Mouse (Mus musculus) urinary bladder, adult 18-20 months (tissue): ENCODE measurements around the gene Fuk.
"Not testable (repeated sequence)": the region's sequence is repeated elsewhere in the genome, so short reads cannot be mapped to it uniquely, and the experiment has no call there.

ENCODE experiments used
- DNase-seq, 2 experiments: peaks; one replicate each; pipeline ENCODE4 v3.0.0; 2022; ENCODE audit warnings: low spot score in 2 of 2, mixed read lengths in 2 of 2

The Fuk gene

GRCm38 (mm10) chr8:110881741-110882310 is 20.5 kb downstream of the Fuk start:
- DNase-seq = no peak

DNA sequence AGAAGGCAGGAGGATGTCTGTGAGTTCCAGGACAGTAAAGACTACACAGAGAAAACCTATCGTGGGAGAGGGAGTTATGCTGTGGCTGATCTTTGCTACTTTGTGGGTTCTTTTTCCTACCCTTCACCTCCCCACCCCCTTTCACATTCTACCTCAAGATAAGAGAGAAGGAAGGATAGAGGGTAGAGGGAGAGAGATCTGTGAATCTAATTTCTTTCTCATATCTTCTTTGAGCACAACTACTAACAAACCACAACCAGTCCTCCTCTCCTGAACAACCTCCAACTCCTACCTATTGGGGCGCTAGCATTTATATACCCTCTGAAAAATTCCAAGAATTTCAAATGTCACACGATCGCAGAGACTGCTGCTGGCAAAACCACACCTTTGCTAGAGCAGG is 24.4 kb downstream of the Fuk start:
- DNase-seq = no peak

DNA sequence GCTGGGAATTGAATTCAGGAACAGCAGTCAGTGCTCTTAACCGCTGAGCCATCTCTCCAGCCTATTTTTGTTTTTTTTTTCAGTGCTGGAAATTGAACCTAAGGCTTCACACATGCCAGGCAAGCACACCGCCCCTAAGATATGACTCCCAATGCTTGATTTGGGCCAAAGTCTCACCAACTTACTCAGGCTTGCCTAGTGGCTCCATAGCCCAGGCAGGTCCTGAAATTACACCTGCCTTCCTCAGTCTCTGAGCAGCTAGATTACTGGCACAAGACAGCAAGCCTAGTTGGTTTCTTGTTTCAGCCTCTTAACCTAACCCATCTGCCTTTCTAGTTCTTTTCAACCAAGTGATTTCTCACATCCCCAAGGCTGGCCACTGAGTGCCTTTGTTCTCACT is 31.8 kb downstream of the Fuk start:
- DNase-seq = no peak

DNA sequence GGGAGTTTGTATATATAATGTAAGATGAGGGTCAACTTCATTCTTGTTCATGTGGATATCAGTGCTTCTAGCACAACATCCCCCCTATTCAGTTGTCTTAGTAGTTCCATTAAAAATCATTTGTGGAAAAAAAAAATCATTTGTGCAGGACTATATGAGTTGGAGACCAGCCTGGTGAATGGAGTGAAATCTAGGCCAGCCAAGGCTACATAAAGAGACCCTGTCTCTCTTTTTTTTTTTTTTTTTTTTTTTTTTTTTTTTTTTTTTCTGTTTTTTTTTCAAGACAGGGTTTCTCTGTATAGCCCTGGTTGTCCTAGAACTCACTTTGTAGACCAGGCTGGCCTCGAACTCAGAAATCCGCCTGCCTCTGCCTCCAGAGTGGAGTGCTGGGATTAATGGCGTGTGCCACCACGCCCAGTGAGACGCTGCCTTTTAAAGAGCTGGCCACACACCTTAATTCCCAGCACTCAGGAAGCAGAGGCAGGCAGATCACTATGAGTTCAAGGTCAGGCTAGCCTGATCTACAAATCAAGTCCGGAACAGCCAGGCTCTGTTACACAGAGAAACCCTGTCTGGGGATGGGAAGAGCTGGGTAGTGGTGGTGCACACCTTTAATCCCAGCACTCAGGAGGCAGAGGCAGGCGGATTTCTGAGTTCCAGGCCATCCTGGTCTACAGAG is 40.8 kb downstream of the Fuk start:
- not testable (repeated sequence) for DNase-seq

- DNase-seq = no peak
Measured at GRCm38 (mm10) chr8:110859651-110860501, 42.4 kb downstream of the Fuk start.

GRCm38 (mm10) chr8:110856760-110857461 is 45.4 kb downstream of the Fuk start:
- no peak for DNase-seq

- not testable (repeated sequence) for DNase-seq
Measured at GRCm38 (mm10) chr8:110856073-110856472, 46.2 kb downstream of the Fuk start.

GRCm38 (mm10) chr8:110851186-110851585 is 51.1 kb downstream of the Fuk start:
- no peak for DNase-seq

DNA sequence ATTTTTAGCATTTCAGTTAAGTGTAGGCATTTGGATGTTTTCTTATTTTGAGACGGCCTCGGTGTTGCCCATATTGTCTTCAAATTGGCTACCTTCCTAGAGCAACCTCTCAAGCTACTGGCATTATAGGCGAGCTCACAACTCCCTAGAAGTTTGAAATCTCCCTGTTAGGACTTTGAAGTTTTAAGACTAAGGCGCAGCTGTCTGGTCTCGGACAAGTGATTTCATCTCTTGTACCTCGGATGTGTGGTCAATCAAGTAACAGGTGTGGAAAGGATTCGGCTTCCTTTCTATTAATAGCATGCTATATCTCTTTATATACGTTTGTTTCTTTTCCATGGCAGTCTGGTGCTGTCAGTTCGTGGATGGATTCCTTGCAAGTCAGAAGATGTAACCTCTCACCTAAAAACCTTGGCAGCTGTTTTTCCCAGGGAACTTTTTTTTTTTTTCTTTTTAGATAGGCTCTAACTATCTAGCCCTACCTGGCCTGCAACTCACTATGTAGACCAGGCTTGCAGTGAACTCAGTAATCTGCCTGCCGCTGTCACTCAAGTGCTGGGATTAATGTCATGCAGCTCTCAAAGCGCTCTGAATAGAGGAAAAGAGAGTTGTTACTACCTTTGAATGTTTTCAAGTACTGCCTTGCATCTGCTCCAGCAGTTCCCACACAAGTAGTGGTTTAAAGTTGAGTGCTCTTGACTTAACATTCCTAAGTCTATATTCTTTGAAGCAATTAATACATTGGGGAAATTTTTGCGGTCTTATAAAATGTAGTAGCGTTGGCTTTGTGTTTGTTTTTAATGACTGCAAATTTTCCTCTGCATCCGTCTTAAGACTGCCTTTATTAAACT is 54.4 kb downstream of the Fuk start:
- DNase-seq = no peak

- DNase-seq = no peak
Measured at GRCm38 (mm10) chr8:110847171-110847549, 55.1 kb downstream of the Fuk start.

DNA sequence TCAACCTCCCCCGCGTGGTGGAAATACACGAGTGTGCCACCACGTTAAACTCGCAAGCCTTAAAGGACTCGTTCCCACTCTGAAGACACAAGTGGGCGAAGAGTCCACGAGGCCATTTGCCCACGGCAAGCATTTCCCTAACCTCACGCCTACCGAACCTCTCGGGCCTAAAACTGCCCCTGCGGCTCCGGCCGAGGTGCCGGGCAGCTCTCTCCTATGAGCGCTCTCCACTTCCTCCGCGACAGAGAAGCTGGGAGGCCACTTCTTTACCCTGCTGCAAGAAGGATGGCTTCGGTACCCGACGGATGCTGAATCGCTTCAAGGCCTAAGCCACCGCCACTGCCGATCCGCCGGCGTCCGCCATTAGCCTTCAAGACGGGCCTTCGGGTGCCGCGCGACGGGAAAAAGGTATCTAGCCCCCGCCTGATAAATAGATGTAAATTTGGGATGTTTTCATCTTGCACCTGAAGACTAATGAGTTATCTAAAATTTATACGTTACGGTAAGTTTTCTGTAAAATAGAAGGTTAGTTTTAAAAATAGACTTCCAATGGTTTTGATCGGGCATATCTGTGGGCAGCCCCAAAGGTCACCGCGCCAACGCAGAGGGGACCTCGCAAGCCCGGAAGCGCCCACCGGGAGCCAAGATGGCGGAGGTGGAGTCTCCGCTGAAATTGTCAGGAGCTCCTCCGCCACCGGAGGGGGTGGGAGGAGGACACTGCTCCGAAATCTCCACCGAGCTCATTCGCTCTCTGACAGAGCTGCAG is 55.7 kb downstream of the Fuk start, which contains the start of the genes Cog4 and Sf3b3:
Gene Cog4, plus strand, starts transcription at position 196 of the 766 bp plus-strand sequence.
Gene Sf3b3, minus strand, starts transcription at position 383 of the 766 bp plus-strand sequence.
- DNase-seq = peak; percentile 75 to 79

GRCm38 (mm10) chr8:110845821-110846404 is 56.4 kb downstream of the Fuk start:
- DNase-seq = peak in 1 of 2 experiments; percentile 7

DNA sequence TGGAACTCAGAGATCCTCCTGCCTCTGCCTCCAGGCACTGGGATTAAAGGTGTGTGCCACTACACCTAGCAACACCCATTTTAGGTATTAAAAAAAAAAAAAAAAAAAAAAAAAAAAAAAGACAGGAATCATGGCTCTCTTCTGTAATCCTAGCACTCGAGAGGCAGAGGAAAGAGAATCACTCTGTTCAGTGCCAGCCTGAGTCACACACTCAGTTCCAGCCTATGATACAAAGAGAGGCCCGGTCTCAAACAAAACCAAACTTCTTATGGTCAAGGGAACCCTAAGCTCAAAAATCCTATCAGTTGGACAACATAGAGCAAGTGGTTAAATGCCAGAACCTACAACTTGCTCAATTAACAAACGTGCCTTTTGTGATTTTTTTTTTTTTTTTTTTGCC is 57.3 kb downstream of the Fuk start:
- DNase-seq = no peak

GRCm38 (mm10) chr8:110843207-110843606 is 59.1 kb downstream of the Fuk start:
- DNase-seq = no peak

- no peak for DNase-seq
Measured at GRCm38 (mm10) chr8:110842012-110842574, 60.2 kb downstream of the Fuk start.
